Mouse (Mus musculus) kidney, postnatal 25 days (tissue): ENCODE data around the gene Gm11020.
"Not testable (repeated sequence)": the region's sequence is repeated elsewhere in the genome, so short reads cannot be mapped to it uniquely, and the experiment has no call there.

Experiments
- DNase-seq, 2 experiments: peaks; one replicate each; pipeline ENCODE4 v3.0.0; 2021; ENCODE audit warnings: mixed read lengths in 2 of 2

Gene Gm11020

GRCm38 (mm10) chr8:104321267-104321666 is at the start of gene Gm11020:
Gene Gm11020, plus strand, starts transcription at chr8:104321567.
- not testable (repeated sequence) for DNase-seq

- not testable (repeated sequence) for DNase-seq
These were observed 28.3 kb upstream of the Gm11020 start, which contains the start of gene Cmtm2a for GRCm38 (mm10) chr8:104293081-104293480. Gene Cmtm2a, minus strand, starts transcription at chr8:104293181.

- DNase-seq: no peak
These were observed 27.0 kb upstream of the Gm11020 start for GRCm38 (mm10) chr8:104294396-104294795.

DNA sequence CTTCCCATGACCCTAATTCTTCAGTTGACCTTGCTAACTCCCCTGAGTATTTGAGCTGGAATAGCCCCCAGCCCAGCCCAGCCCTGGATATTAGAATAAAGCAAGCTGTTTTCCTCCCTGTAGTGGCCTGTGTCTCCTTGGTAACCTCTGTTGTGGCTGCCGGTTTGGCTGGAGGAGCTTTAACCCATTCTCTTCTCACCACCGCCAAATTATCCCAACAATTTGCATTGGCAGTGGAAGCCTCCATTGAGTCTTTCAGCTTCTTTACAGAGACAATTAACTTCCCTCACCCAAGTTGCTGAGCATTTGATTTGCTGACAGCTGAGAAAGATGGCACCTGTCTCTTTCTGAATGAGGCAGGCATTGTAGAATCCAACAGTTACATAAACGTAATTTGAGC is 19.8 kb upstream of the Gm11020 start:
- not testable (repeated sequence) for DNase-seq

DNA sequence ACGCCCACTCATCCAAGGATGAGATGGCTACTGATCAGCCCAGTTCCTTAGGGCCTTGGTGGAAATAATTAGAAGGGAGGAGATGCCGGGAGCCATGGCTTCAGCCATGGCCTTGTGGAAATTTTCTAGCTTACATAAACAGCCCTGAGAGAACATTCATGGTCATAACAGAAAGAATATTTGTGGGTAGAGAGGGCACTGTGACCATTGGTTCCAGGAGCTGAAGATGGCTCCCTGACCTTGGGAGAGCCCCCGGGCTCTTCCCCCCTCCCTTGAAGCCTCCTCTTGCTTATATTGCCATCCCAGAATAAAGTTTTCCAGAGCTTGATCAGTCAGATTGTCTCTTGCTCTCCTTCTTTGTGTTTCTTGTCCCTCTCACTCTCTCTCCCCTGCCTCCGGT is 18.8 kb upstream of the Gm11020 start:
- not testable (repeated sequence) for DNase-seq

GRCm38 (mm10) chr8:104304962-104305361 is 16.4 kb upstream of the Gm11020 start:
- no peak for DNase-seq

GRCm38 (mm10) chr8:104308341-104308740 is 13.0 kb upstream of the Gm11020 start:
- DNase-seq: not testable (repeated sequence)

- DNase-seq: not testable (repeated sequence)
These were observed 11.8 kb upstream of the Gm11020 start, which contains the start of the genes Gm45711 and Cmtm1 for GRCm38 (mm10) chr8:104309441-104310155. Gene Gm45711, minus strand, starts transcription at chr8:104310081. Gene Cmtm1, minus strand, starts transcription at chr8:104310145.

- not testable (repeated sequence) for DNase-seq
These were observed 9.3 kb upstream of the Gm11020 start for GRCm38 (mm10) chr8:104312023-104312422.

GRCm38 (mm10) chr8:104313311-104313710 is 8.1 kb upstream of the Gm11020 start:
- peak in 1 of 2 experiments; percentile 30 for DNase-seq

- not testable (repeated sequence) for DNase-seq
These were observed 563 bp downstream of the Gm11020 start, which contains the start of gene Cmtm2b for GRCm38 (mm10) chr8:104321930-104322329. Gene Cmtm2b, plus strand, starts transcription at chr8:104322230.

DNA sequence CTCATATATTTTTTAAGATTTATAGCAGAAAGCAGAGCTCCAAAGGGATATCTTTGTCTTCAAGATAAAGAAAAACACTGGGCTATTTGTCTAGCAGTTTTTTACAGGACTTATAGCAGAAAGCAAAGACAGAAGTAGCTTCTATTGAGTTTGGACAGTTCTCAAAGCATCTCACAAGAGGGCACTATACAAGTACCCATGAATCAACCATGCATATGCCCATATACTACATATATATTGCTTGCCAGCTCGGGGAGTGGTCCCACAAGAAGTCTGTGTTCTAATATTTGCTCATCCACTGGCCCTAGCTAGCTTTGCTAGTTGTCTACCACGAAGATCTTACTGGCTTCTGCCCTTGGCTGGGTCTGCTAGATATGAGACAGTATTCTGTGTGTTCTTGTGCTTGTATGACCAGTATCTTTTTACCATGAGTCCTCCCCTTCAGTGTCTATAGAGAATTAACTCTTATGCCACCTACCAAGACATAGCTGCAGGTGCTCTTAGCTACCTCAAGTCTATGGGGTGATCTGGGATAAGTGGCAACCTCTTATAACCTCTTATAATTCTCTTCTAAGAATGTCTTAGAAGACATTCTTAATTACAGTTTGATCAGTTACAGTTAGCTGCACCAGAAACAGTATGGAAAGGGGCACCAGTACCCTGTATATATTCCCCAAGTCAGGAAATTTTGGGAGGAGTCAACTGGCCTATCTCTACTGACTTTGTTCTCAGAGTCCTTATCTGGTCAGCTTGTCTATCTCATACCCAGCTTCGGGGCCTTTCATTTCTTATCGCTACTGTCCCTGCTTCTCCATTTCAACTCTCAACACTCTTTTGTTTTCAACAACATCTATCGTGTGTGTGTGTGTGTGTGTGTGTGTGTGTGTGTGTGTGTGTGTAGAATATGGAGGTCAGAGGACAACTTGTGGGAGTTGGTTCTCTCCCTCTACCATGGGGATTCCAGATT is 11.6 kb downstream of the Gm11020 start:
- no peak for DNase-seq

DNA sequence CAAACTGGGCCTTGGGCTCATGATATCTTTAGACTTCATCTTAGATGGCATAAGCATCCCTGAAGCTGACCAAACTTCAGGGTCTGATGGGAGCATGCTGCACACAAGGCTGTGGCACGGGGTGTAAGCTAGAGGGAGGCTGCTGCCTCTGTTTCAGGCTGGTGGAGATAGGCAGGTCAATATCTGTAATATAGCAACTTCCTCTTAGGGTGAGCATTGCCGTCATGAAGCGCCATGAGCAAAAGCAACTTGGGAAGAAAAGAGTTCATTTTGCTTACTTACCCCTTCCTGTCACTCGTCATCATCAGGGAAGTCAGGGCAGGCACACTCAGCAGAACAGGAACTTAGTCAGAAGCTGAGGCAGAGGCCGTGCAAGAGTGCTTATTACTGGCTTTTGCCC is 12.4 kb downstream of the Gm11020 start:
- DNase-seq: no peak

GRCm38 (mm10) chr8:104334196-104334595 is 12.8 kb downstream of the Gm11020 start:
- no peak for DNase-seq

DNA sequence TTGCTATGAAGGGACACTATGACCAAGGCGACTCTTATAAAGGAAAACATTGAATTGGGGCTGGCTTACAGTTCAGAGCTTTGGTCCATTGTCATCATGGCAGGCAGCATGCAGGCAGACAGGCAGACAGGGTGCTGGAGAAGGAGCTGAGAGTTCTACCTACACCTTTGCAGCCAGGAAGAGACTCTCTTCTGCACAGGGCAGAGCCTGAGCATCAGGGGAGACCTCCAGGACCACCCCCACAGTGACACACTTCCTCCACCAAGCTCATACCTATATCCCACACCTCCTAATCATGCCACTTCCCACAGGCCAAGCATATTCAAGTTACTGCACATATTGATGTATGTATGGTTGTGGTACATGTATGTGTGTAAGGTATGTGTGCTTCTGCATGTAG is 15.4 kb downstream of the Gm11020 start:
- no peak for DNase-seq

- no peak for DNase-seq
These were observed 16.5 kb downstream of the Gm11020 start for GRCm38 (mm10) chr8:104337890-104338289.

- peak; percentile 26 to 61 for DNase-seq
These were observed 18.0 kb downstream of the Gm11020 start, which contains the start of gene Cmtm3 for GRCm38 (mm10) chr8:104339229-104339982. Gene Cmtm3, plus strand, starts transcription at chr8:104339410.

GRCm38 (mm10) chr8:104339983-104340232 is 18.5 kb downstream of the Gm11020 start:
- no peak for DNase-seq

- DNase-seq: peak; percentile 74 to 86
These were observed 19.1 kb downstream of the Gm11020 start for GRCm38 (mm10) chr8:104340233-104341105.

DNA sequence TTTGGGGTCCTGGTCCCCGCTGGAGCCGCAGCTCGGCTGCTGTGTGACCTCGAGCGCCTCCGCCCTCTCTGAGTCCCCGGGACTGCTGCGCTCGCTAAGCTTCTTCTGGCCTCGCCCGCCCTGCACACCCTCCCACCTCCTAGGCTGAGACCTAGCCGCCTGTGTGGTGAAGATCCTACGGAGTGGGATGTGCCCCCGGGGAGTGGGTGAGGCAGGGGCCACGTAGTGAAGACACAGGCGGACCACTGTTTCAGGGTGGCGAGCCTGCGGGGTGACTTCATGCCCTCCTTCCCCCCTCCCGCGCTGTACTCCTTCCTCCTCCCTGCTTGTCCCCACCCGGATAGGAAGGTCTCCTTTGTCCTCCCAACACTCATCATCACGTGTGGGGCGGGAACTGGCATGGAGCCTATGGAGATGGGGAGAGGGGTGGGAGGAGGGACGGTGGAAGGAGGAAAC is 19.8 kb downstream of the Gm11020 start:
- peak; percentile 79 to 82 for DNase-seq

GRCm38 (mm10) chr8:104341678-104342077 is 20.3 kb downstream of the Gm11020 start:
- DNase-seq: no peak

- no peak for DNase-seq
These were observed 21.1 kb downstream of the Gm11020 start for GRCm38 (mm10) chr8:104342426-104342825.
